ENCODE assay signal across 1 mouse cellular context in genomic region chr8:11460934-11461333, GRCm38 (mm10).
TF ChIP-seq lines count a peak whose summit lies in the region.

No protein-coding gene starts in this region.

TF ChIP-seq in CH12.LX, 34 proteins besides CTCF, POLR2A, EP300 and RAD21 (continued from another document):
- TF ChIP-seq NELFE (IDR thresholded peaks at IDR 0.05; ENCODE audit: low read depth, low read length) (no peak), POLR2AphosphoS2 (IDR thresholded peaks at IDR 0.05; ENCODE audit: low read depth, low read length) (no peak), ELF1 (IDR thresholded peaks at IDR 0.05; ENCODE audit: low read depth, low read length) (peak; percentile 45; the same call in 1 of the 2 replicates)
